Mouse (Mus musculus) liver (tissue): ENCODE data around the gene Galnt7.
A peak's percentile ranks its signal among the peaks of the same experiment; 100 is the strongest.
"Not testable (repeated sequence)": the region's sequence is repeated elsewhere in the genome, so short reads cannot be mapped to it uniquely, and the experiment has no call there.

Source experiments
- DNase-seq: peaks from one replicate; pipeline ENCODE4 v3.0.0-alpha.2; 2020; ENCODE audit warnings: mixed read lengths

Gene Galnt7

GRCm38 (mm10) chr8:57536167-57536566, 116.7 kb downstream of the Galnt7 start:
- no peak for DNase-seq

- no peak for DNase-seq
Observed at GRCm38 (mm10) chr8:57534495-57534894, 118.3 kb downstream of the Galnt7 start.

DNA sequence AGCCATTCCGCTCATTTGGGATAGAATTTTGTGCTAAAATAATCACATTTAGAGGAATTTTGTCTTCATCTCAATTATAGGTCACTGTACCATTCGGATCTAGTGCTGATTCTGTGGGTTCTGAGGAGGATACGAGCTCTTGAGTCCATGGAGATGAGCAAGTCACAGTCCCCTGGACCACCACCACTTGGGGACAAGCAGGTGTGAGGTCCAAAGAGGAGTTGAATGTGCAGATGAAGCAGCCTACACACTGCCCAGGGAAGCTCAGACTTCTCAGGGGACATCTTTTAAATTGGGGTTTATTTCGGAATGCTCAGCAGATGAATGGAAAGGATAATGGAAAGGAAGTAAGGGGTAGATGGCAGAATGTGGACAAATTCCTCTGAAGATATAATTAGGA, 119.7 kb downstream of the Galnt7 start:
- DNase-seq, result no peak

- DNase-seq, result no peak
Observed at GRCm38 (mm10) chr8:57532223-57532622, 120.6 kb downstream of the Galnt7 start.

DNA sequence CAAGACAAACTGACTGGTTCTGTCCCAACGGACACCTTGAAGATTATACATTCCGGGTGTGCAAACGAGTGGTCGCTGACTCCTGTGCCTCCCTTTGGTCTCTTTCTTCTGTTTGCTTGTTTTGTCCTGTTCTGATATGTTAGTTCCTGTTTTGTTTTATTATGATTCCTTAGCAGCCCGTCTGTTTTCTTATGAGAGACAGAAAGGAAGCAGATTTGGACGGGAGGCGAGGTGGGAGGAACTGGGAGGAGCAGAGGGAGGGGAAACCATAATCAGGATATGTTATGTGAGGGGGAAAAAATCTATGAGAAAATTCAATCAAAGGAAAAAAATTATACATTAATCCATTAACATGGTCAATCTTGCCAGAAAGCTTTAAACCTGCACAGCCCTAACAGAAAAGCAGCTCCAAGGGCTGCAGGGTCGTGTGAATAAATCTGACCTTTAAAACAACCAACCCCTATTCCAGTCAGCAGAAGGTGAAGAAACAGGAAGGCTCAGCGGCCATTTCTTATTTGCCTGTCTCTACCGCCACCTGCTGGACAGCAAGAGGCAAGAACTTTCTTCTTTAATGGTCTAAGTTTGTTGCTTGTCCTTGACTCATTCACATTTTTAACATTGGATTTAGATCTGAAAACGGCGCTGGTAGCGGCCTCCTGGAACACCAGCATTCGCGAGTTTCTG, 122.0 kb downstream of the Galnt7 start:
- peak; percentile 81 for DNase-seq

DNA sequence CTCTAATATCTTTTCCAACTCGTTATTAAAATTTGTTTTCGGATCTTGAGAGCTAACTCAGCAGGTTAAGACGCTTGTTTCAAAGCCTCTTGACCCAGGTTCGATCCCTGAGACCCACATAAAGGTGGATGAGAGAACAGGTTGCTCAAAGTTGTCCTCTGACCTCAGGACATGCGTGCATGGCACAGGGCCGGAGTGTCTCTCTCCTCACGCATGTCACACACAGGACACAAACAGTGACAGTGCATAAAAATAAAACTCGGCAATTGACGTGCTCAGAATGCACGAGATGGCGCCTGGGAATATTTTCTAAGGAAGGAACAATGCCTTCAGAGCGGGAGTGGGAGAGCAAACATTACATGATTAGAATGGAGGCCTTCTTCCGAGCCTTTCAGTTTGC, 122.6 kb downstream of the Galnt7 start:
- no peak for DNase-seq

- no peak for DNase-seq
Observed at GRCm38 (mm10) chr8:57528036-57528435, 124.8 kb downstream of the Galnt7 start.

DNA sequence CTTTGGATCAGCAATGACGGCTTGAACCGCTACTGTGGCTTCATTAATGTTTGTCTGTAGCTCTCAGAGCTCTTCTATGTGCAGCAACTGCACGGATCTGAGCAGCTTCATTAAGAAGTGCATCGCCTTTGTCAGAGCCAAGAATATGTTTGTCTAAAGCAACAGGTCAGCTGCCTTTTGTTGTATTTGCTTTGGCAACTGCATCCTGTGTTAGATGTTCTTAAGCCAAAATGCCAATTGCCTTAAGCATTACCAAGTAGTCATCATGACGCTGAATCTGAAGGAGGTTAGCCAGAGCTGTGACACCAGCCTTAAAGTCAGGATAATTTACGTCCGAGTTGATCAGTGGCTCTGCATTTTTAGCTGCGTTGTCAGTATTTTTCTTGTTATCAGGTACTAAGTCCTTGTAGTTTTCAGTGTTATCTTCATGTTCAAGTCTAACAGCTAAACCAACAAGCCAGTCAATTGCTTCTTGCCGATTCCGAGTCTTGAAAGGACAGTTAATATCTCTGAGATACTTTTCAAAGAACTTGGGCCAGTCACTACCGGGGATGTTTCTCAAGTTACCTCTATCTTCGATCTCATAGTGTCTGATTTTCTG, 132.5 kb downstream of the Galnt7 start:
- no peak for DNase-seq

DNA sequence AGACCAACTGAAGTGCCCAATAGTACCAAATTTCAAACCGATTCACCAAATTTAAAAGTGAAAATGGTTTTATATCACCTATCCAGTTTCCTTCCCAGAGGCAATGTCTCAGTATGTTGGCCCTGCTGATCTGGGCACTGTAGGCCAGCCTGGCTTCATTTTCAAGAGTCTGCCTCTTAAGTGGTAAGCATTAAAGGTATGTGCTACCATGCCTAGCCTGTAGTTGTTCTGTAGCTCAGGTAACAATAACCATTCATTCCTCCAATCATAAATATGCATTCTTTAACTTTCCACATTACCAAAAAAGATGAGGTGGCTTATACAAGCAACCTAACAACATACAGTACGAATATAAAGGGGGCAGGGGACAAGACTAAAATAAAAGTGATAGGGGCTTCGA, 135.1 kb downstream of the Galnt7 start:
- no peak for DNase-seq

DNA sequence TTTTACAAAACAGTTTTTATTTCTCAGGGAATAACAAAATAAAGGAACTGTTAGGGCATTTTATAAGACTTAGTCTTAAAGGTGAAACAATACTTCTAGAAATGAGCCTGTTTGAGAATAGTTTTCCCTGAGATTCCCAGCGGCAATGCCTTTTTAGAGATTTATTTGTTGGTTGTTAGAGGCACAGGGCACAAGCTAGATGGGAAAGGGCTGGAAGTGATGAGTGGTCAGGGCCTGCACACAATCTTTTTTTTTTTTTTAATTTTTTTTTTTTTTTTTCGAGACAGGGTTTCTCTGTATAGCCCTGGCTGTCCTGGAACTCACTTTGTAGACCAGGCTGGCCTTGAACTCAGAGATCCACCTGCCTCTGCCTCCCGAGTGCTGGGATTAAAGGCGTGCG, 136.1 kb downstream of the Galnt7 start:
- DNase-seq, result not testable (repeated sequence)

GRCm38 (mm10) chr8:57513178-57513661, 139.6 kb downstream of the Galnt7 start:
- not testable (repeated sequence) for DNase-seq

DNA sequence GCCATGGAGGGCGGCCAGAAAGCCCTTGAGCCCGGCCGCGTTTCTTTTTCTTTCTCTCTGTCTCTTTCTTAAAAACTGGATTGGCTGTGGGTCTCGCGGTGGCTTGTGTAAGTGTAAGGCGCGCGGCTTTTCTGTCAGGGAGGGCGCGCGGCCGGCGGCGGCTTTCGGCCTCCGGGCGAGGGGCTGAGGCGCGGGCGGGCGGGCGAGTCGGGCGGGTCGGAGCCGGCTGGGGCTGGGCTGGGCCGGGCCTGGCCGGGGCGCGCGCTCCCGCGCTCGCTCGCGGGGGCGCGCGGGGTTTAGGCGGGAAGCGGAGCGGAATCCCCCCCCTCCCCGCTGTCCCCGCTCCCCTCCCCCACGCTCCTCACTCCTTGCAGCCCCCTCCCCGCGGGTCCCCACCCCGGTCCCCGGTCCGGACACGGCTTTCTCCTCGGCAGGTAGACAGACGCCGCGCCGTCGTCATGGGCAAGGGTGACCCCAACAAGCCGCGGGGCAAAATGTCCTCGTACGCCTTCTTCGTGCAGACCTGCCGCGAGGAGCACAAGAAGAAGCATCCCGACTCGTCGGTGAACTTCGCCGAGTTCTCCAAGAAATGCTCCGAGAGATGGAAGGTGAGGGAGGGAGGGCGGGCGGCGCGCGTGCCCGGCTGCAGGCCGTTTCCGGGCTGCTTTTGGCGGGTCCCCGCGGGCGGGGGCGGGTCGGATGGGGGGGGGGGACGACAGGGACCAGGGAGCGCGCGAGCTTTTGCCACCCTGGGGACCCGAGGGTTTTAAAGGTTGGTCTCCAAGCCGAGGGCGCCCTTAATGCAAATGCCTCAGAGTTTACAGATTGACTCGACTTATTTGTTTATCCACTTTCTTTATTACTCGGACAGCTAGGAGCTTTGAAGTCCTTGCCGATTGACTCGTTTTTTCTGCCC, 140.4 kb downstream of the Galnt7 start:
- peak; percentile 76 for DNase-seq

DNA sequence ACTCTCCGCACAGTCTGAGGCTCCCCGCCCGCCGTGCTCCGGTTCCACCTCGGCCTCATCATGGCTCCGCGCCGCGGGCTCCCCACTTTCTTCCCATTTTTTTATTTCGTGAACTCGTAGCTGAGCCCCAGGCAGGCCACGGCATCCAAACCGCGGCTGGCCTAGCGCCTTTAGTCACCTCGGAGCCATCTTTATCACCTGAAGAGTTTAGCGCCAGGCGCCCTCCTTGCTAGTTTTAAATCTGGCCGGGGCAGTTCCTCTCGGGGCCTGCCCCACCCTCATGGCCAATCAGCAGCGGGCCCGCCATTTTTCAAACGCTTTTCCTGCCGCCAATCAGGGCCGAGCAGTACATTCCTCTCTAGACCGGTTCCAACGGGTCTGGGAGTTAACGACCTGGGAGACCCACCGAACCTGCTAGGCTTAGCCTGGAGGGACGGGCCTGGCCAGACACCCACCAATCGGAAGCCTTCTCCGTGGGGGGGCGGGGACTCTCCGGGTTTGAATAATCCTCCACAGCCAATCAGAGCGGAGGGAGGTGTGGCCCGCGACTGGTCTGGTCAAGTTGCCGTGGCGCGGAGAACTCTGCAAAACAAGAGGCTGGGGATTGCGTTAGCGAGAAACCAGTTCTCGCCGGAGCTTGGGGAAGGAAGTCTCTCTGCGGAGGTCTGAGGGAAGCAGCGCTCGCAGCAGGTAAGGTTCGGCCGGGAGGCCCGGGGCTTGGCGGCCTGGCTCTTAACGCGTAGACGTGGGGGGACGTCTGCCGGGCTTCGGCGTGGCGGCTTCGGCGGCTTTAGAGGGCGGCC, 141.3 kb downstream of the Galnt7 start, which contains the start of gene Hmgb2:
Hmgb2 (plus strand) TSS at position 592 of the 803 bp plus-strand sequence.
- peak; percentile 100 for DNase-seq

DNA sequence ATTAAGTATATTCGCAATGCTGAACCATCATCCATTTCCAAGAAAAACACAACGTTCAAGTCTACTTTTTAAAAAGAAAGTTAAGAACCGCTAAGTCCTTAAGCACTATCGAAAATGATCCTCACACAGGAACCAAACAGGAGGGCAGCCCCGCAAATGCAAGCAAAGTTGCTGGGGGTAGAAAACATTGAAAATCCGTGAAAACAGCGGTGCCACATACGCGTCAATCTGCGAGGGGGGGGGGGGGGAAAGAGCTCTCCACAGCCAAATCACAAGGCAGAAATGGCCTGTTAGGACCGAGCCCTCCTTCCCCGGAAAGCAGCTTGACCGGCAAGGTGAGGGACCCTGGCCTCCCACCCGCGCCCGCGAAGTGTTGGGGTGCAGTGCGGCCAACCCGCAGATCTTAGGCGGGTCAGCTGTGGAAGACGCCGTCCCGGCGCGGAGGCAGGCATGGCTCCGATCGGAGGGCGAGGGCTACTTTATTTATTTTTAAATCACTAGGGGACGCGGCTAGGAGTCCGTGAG, 142.0 kb downstream of the Galnt7 start:
- peak; percentile 57 for DNase-seq

DNA sequence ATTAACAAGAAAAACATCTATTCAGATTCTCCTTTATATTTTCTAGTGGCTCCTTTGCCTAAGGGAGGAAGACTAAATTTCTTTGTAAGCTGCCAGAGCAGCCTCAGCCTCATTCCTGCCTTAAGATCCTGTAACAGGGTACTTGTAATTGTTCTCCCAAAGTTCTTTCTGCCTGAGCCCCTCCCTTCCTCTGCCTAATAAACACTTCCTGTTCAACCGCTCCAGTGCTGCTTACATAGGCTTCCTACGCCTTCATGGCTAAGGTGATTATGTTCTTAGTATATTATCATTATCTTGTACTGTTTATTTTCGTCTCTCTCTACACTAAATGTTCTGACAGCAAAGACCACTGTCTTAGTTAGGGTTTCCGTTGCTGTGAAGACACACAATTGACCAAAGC, 144.2 kb downstream of the Galnt7 start:
- no peak for DNase-seq

DNA sequence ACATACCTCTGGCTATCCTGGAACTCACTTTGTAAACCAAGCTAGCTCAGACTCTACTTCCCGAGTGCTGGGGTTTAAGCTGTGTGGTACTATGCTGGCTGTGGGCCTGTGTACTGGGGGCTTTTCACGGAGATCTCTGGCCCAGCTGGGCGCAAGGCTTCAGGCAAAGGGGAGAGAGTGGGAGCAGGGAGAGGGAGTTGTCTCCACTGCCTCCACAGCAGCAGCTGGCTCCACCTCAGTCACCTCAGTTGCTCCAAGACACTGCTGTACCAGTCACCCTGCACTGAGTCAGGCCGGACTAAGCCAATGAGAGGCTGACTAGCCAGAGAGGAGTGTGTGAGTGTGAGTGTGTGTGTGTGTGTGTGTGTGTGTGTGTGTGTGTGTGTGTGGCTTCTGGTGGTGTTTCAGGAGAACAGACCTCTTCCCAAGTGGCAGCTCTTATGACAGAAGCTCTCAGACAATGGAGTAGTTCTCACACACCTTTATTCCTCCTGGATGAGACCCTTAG, 145.2 kb downstream of the Galnt7 start:
- no peak for DNase-seq

GRCm38 (mm10) chr8:57505500-57505899, 147.3 kb downstream of the Galnt7 start:
- DNase-seq, result peak; percentile 38

- peak; percentile 84 for DNase-seq
Observed at GRCm38 (mm10) chr8:57503641-57504040, 149.2 kb downstream of the Galnt7 start.

- DNase-seq, result no peak
Observed at GRCm38 (mm10) chr8:57498847-57499511, 153.9 kb downstream of the Galnt7 start.

GRCm38 (mm10) chr8:57498494-57498846, 154.4 kb downstream of the Galnt7 start:
- no peak for DNase-seq

GRCm38 (mm10) chr8:57491873-57492272, 161.0 kb downstream of the Galnt7 start:
- no peak for DNase-seq

DNA sequence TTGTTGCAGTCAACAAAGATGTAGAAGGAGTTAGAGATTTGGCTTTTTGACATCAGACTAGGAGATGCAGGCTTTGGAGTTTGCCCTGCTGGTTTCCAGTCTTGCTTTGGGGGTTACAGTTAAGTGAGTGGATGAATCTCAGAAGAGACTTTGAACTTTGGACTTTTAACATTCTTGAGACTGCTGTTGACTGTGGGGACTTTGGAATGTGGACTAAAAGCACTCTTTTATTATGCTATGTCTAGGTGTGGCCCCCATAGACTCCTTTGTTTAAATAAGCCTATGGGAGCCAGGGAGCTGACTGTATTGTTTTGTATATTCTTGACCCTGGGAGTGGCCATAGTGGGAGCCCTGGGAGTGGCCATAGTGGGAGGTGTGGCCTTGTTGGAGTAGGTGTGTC, 162.9 kb downstream of the Galnt7 start:
- DNase-seq, result no peak
